Mouse (Mus musculus): ENCODE measurements around the gene Hic1. TPM values are rescaled to one million over a fixed set of nuclear protein-coding genes. Genes with fewer than 3 reads are reported as not detected.

Gene Hic1
- total RNA-seq, 1 experiment from 2014 or later: 0.35 TPM

DNA sequence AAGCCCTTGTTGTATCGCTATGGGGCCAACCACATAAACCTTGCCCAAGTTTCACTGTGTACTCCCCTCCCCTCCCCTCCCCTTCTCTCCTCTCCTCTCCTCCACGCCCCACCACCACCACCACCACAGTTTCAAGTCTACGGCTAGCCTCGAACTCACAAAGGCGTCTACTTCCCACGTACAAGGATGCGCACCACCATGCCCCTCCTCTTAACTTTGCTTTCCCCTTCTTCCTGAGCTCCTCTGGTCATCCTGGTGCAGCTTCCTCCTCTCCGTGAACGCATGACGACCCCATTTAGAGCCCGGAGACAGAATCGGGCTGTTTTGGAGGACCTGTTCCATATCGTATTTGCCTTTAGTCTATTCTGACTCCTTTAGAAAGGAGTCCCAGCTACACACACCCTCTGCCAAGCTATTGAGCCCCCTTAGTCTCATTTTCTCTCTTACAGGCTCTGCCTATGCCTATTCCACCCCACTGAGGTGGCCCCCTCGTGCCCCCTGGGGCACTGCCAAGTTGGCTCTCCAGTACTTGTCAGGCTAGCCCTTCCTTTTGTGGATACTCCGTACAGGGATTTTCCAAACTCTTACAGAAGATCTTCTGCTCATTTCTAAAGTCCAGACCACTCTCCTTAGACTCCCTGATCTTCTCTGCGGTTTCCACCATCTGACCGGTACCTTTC lies 2.0 kb upstream of the Hic1 start:
- ATAC-seq (ENCODE audit: extremely low read depth, insufficient number of reproducible peaks, low FRiP score, poor library complexity, severe bottlenecking): no peak

- peak; percentile 52 for ATAC-seq (ENCODE audit: extremely low read depth, insufficient number of reproducible peaks, low FRiP score, poor library complexity, severe bottlenecking)
Measured at GRCm38 (mm10) chr11:75170136-75170751, 925 bp upstream of the Hic1 start.

GRCm38 (mm10) chr11:75168590-75169361 lies 543 bp downstream of the Hic1 start:
- ATAC-seq (ENCODE audit: extremely low read depth, insufficient number of reproducible peaks, low FRiP score, poor library complexity, severe bottlenecking): peak; percentile 18

GRCm38 (mm10) chr11:75167643-75168589 lies 1.4 kb downstream of the Hic1 start:
- no peak for ATAC-seq (ENCODE audit: extremely low read depth, insufficient number of reproducible peaks, low FRiP score, poor library complexity, severe bottlenecking)

- no peak for ATAC-seq (ENCODE audit: extremely low read depth, insufficient number of reproducible peaks, low FRiP score, poor library complexity, severe bottlenecking)
Measured at GRCm38 (mm10) chr11:75166861-75167642, 2.3 kb downstream of the Hic1 start.

GRCm38 (mm10) chr11:75166193-75166842 lies 3.0 kb downstream of the Hic1 start:
- no peak for ATAC-seq (ENCODE audit: extremely low read depth, insufficient number of reproducible peaks, low FRiP score, poor library complexity, severe bottlenecking)

- ATAC-seq (ENCODE audit: extremely low read depth, insufficient number of reproducible peaks, low FRiP score, poor library complexity, severe bottlenecking): peak; percentile 65
Measured at GRCm38 (mm10) chr11:75165441-75166192, 3.7 kb downstream of the Hic1 start.

DNA sequence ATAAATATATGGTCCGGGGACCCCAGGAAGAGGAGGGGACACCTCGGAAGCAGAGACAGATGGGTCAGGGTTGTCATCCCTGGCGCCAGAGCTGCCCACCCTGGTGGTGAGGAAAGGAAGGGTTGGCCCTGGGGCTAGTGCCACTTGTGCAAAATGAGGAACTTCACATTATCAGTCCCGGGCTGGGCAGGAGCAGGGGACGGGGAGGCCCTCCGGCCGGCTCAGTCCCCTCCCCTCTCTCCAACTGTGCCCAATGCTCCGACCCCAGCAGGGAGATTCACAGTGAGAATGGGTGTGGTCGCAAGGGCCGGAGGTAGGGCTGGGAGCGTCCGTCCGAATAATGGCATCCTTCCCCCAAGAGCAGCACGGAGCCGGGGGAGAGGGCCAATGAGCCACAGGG lies 4.6 kb downstream of the Hic1 start:
- peak; percentile 29; the same call in 1 of the 2 replicates for ATAC-seq (ENCODE audit: extremely low read depth, insufficient number of reproducible peaks, low FRiP score, poor library complexity, severe bottlenecking)

GRCm38 (mm10) chr11:75164051-75164450 lies 5.3 kb downstream of the Hic1 start:
- no peak for ATAC-seq (ENCODE audit: extremely low read depth, insufficient number of reproducible peaks, low FRiP score, poor library complexity, severe bottlenecking)

- no peak for ATAC-seq (ENCODE audit: extremely low read depth, insufficient number of reproducible peaks, low FRiP score, poor library complexity, severe bottlenecking)
Measured at GRCm38 (mm10) chr11:75163379-75163778, 5.9 kb downstream of the Hic1 start.

GRCm38 (mm10) chr11:75162591-75163080 lies 6.7 kb downstream of the Hic1 start:
- ATAC-seq (ENCODE audit: extremely low read depth, insufficient number of reproducible peaks, low FRiP score, poor library complexity, severe bottlenecking): no peak

DNA sequence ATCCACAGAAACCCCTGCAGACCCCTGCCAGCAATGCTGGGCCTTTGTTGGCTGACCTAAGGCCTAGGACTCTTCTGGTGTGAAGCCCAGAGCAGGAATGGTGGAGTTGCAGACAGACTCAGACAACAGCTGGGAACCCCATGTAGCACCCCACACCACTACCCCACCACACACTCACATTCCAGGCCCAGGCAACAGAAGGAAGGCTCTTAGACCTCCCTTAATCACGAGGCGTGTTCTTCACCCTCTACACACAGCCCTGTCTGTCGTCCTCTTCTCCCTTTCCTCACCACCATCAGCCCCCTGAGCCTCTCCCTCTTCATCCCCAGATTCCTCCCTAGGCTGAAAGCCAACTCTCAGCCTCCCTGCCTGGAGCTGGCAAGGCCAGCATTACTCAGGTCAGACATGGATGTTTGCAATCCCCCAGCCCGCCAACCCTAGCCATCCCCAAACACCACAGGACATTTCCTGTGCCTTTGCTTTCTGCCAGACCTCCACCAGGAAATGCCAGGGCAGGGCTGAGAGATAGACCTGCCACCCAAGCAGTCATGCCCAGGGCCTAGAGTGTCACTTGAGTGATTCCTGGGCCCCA lies 7.8 kb downstream of the Hic1 start:
- no peak for ATAC-seq (ENCODE audit: extremely low read depth, insufficient number of reproducible peaks, low FRiP score, poor library complexity, severe bottlenecking)

DNA sequence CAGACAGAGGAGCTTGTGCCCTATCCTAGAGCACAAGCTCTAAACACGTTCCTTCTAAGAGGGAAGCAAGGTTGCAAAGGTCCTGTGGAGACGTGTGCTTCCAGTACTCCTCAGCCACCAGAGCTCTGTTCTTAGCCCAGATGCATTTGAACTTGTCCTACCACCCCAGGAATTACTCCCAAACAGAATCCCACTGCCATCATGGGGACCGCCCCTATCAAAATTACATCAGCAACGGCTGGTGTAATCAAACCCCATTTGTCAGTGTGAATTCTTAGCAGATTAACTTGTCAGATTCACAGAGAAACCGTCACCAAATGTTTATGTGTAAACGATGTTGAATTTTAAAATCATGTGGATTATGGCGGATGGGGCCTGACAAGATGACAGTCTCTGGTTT lies 8.4 kb downstream of the Hic1 start:
- ATAC-seq (ENCODE audit: extremely low read depth, insufficient number of reproducible peaks, low FRiP score, poor library complexity, severe bottlenecking): no peak

DNA sequence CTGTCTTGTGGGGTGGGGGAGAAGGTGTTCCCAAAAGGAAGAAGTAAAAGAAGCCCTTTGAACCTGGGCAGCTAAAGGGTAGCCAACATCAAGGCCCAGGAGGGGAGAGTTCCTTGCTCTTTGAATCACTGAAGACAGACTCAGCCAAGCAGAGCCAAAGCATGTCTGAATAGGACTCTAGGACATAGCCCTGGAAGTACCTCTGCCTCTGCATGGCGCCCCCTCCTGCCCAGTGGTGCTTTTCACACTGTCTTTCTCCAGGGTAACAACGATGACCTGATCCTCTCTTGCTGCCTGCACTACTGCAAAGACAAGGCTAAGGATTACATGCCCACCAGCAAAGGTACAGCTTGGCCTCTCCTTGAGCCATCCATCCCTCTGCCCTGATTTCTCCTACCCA lies 9.8 kb downstream of the Hic1 start:
- ATAC-seq (ENCODE audit: extremely low read depth, insufficient number of reproducible peaks, low FRiP score, poor library complexity, severe bottlenecking): no peak

DNA sequence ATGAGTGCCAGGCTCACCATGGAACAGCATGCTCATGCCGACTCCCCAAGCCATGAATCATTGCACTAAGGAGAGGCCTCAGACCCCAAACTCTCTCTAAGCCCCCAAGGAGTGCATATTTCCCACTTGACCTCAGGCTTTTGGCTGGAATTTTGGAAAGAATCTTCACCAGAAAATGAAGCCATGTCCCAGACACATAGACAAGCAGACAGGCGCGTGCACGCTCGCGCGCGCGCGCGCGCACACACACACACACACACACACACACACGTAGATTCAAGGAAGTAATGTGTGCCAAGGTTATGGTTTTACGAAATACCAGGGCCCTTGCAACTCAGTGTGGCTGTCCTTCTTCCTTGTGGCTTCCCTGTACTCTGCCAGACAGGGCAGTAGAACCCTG lies 10.9 kb downstream of the Hic1 start:
- ATAC-seq (ENCODE audit: extremely low read depth, insufficient number of reproducible peaks, low FRiP score, poor library complexity, severe bottlenecking): 0 out of 2 replicates have a peak, but pooled peaks have one; percentile 41

DNA sequence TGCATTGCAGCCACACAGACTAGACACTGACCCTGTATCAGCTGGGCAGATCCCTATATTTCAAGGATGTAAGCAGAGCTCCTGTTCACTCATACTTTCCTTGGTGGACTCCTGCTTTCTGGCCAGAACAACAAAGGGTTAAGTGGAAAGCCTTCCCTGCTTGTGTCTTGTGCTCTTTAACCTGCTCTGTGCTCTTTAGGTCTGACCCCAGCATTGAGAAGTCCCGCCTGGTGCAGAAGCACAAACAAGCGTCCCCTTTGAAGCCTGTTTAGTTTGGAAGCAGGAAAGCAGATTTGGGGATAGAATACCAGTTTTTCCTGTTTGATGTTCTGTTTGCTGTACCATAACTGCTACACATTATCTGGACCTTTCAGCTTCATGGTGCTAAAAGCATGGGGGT lies 11.4 kb downstream of the Hic1 start:
- no peak for ATAC-seq (ENCODE audit: extremely low read depth, insufficient number of reproducible peaks, low FRiP score, poor library complexity, severe bottlenecking)

GRCm38 (mm10) chr11:75157037-75157436 lies 12.3 kb downstream of the Hic1 start:
- ATAC-seq (ENCODE audit: extremely low read depth, insufficient number of reproducible peaks, low FRiP score, poor library complexity, severe bottlenecking): no peak
